Mouse (Mus musculus) spleen, adult 2 months (tissue): Measurements from ENCODE around the gene Fras1. TPM values are rescaled to one million over a fixed set of nuclear protein-coding genes. Genes with fewer than 3 reads are reported as not detected.

Experiments
- DNase-seq, 2 experiments: peaks; one replicate each; pipeline versions ENCODE4 v3.0.0 to v3.0.0-alpha.2; 2012 to 2021; ENCODE audit warnings: low spot score in 2 of 2, low read depth in 1 of 2
- H3K27ac ChIP-seq: fragments of 200-500 bp; 2 replicates; pipeline ENCODE4 v1.5.1; 2012; ENCODE audit warnings: low read length, inconsistent platforms; ENCODE audit not compliant: insufficient read depth
- H3K27me3 ChIP-seq: fragments of 200-500 bp; 2 replicates; pipeline ENCODE4 v1.6.1; 2012; ENCODE audit warnings: mild to moderate bottlenecking, moderate library complexity, low read length, inconsistent platforms; ENCODE audit not compliant: control insufficient read depth, insufficient read depth
- H3K36me3 ChIP-seq: fragments of 200-500 bp; 2 replicates; pipeline ENCODE4 v1.6.1; 2012; ENCODE audit warnings: mild to moderate bottlenecking, low read length, inconsistent platforms; ENCODE audit not compliant: control insufficient read depth, insufficient read depth
- H3K4me1 ChIP-seq: fragments of 200-500 bp; 2 replicates; pipeline ENCODE4 v1.6.1; 2011; ENCODE audit warnings: inconsistent platforms; ENCODE audit not compliant: control insufficient read depth, insufficient read depth, insufficient read length
- H3K4me3 ChIP-seq: fragments of 200-500 bp; 2 replicates; pipeline ENCODE4 v1.5.1; 2011; ENCODE audit warnings: mild to moderate bottlenecking, inconsistent platforms; ENCODE audit not compliant: insufficient read depth, insufficient read length; ENCODE audit errors: extremely low read depth
- CTCF ChIP-seq: fragments of 200-500 bp; IDR thresholded peaks from 2 replicates; pipeline ENCODE4 v1.5.1; 2011; ENCODE audit warnings: mild to moderate bottlenecking, inconsistent platforms; ENCODE audit not compliant: insufficient read depth, insufficient read length, insufficient replicate concordance; ENCODE audit errors: extremely low read depth
- POLR2A ChIP-seq: fragments of 200-500 bp; IDR thresholded peaks from 2 replicates; pipeline ENCODE4 v1.6.1; 2011; ENCODE audit warnings: low read depth, low read length, inconsistent platforms
- WGBS: fragments of 180-500 bp; shearing (Covaris S2); methylation state at CpG from one replicate; pipeline ENCODE4 v1.1.7; 2018; 5-methylcytosine and 5-hydroxymethylcytosine counted together
- polyA plus RNA-seq: library from polyadenylated mRNA; depleted of rRNA; stranded (reverse); fragments of >200 nt; gene quantifications from 2 replicates; pipeline ENCODE4 v1.2.3, GENCODE M21; 2012

Fras1 gene
- polyA plus RNA-seq, 1 experiment = 1.2 TPM

- TF ChIP-seq CTCF (no peak), POLR2A (no peak)
- Histone ChIP-seq H3K4me1 (peaks cover 2% of the 10 kb centered on the region; the same call in 1 of the 2 replicates), H3K36me3 (no peaks in the 10 kb centered on the region), H3K27me3 (peaks cover 5% of the 10 kb centered on the region; the same call in 1 of the 2 replicates), H3K27ac (no peak overlapping the region), H3K4me3 (no peak overlapping the region)
- no peak for DNase-seq
- 5% methylated on average over 10 of the region's 10 CpGs for WGBS
Measured at GRCm38 (mm10) chr5:96793953-96794635, 420.3 kb downstream of the Fras1 start.

GRCm38 (mm10) chr5:96795752-96796151 is 422.0 kb downstream of the Fras1 start:
- Histone ChIP-seq H3K27me3 (peaks cover 5% of the 10 kb centered on the region; the same call in 1 of the 2 replicates), H3K4me3 (no peak overlapping the region), H3K27ac (no peak overlapping the region), H3K4me1 (peaks cover 2% of the 10 kb centered on the region; the same call in 1 of the 2 replicates), H3K36me3 (no peaks in the 10 kb centered on the region)
- 91% methylated on average over 1 of the region's 1 CpGs for WGBS
- TF ChIP-seq CTCF = no peak
- TF ChIP-seq POLR2A = no peak
- no peak for DNase-seq

DNA sequence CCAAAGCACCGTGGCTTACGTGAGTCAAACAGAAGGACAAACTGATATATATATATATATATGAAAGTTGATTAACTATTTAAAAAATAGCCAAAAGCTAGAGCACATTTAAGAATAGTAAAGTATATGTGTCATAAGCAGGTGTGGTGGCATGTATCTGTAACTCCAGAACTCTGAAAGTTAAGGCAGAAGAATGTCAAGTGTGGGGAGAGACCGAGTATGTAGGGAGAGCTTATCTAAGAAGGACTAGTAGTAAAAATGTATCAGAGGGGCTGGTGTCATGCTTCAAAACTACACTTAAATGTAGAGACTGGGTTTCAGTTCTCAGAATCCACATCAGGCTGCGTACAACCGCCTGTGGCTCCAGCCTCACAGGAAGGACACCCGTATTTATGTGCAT is 423.7 kb downstream of the Fras1 start:
- TF ChIP-seq POLR2A (no peak), CTCF (no peak)
- Histone ChIP-seq H3K27me3 (peaks cover 3% of the 10 kb centered on the region; the same call in 1 of the 2 replicates), H3K36me3 (no peaks in the 10 kb centered on the region), H3K4me1 (peaks cover 2% of the 10 kb centered on the region; the same call in 1 of the 2 replicates), H3K27ac (no peak overlapping the region), H3K4me3 (no peak overlapping the region)
- DNase-seq = no peak
- 88% methylated on average over 6 of the region's 6 CpGs for WGBS

GRCm38 (mm10) chr5:96799165-96799564 is 425.4 kb downstream of the Fras1 start:
- Histone ChIP-seq H3K27ac (no peak overlapping the region), H3K4me3 (no peak overlapping the region), H3K4me1 (no peaks in the 10 kb centered on the region; the same call in 1 of the 2 replicates), H3K27me3 (0 out of 2 replicates have a peak, but pooled peaks cover 2% of the 10 kb centered on the region), H3K36me3 (no peaks in the 10 kb centered on the region)
- WGBS = 93% methylated on average over 9 of the region's 9 CpGs
- DNase-seq = no peak
- TF ChIP-seq CTCF = no peak
- TF ChIP-seq POLR2A = no peak

DNA sequence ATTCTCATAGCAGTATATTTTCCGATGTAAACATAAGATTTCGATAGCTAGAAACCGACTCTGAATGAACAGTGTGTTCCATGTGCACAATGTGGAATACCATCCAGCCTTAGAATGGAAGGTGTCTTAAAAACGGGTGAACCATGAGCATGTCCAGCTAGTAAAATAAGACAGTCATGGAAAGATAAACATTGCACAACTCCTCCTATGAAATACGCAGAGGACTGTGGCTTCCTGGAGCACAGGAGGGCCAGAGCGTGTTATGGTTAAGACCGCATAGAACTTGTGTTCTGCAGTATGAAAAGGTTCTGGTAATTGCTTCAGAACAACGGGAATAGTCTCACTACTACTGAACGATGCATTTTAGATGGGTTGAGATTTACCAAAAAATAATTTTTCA is 426.2 kb downstream of the Fras1 start:
- H3K27ac ChIP-seq = no peak overlapping the region
- no peak for TF ChIP-seq CTCF
- TF ChIP-seq POLR2A = no peak
- no peaks in the 10 kb centered on the region for H3K27me3 ChIP-seq
- no peaks in the 10 kb centered on the region for H3K36me3 ChIP-seq
- DNase-seq = no peak
- 89% methylated on average over 9 of the region's 9 CpGs for WGBS
- H3K4me1 ChIP-seq = no peaks in the 10 kb centered on the region; the same call in 1 of the 2 replicates
- H3K4me3 ChIP-seq = no peak overlapping the region

DNA sequence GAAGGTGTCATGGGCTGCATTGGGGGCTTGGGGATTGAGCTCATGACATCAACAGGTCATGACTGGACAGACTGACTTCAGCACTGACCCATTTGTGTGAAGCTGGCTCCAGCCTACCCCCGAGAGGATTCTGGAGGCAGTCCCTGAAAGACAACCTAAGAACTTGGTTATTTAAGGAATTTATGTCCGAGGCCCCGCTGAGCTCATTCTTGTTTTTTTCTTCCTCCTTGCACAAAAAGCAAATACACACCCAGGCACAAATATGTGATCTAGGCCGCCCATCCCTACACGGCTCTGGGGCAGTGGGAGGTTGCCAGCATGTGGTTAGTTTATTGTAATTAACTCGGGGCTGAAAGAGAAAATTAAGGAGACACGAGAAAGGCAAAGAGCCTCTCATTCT is 428.4 kb downstream of the Fras1 start:
- WGBS = 76% methylated on average over 7 of the region's 7 CpGs
- TF ChIP-seq POLR2A = no peak
- no peak for TF ChIP-seq CTCF
- Histone ChIP-seq H3K27me3 (no peaks in the 10 kb centered on the region), H3K36me3 (no peaks in the 10 kb centered on the region), H3K4me1 (no peaks in the 10 kb centered on the region), H3K27ac (no peak overlapping the region), H3K4me3 (no peak overlapping the region)
- no peak for DNase-seq

DNA sequence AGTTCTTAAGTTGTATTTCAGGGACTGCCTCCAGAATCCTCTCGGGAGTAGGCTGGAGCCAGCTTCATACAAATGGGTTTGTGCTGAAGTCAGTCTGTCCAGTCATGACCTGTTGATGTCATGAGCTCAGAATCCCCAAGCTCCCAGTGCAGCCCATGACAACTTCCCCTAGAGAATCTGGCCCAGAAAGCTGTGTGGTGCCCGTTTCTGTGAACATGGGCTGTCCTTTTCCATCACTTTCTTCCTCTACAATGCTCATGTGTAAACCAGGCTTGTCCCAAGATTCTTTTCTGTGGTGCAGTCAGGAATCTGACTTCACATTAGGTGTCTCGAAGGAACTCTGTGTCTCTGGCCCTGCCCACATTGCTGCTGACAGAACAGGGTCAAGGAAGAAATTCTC is 429.3 kb downstream of the Fras1 start:
- Histone ChIP-seq H3K27ac (no peak overlapping the region), H3K27me3 (no peaks in the 10 kb centered on the region), H3K4me1 (no peaks in the 10 kb centered on the region), H3K4me3 (no peak overlapping the region), H3K36me3 (no peaks in the 10 kb centered on the region)
- TF ChIP-seq POLR2A (no peak), CTCF (no peak)
- 61% methylated on average over 3 of the region's 3 CpGs for WGBS
- DNase-seq = no peak
